Mouse (Mus musculus) midbrain, postnatal 0 days (tissue): ENCODE data around the gene Gm6034. TPM values are rescaled to one million over a fixed set of nuclear protein-coding genes. Genes with fewer than 3 reads are reported as not detected.
"Not testable (repeated sequence)": the region's sequence is repeated elsewhere in the genome, so short reads cannot be mapped to it uniquely, and the experiment has no call there.

Experiments used
- ATAC-seq: fragments of 200-750 bp; cut with Nextera tagmentation; 2 replicates; pipeline ENCODE4 v1.8.0; 2017; ENCODE audit warnings: moderate number of reproducible peaks, mild to moderate bottlenecking, moderate TSS enrichment, moderate library complexity; ENCODE audit not compliant: low FRiP score
- DNase-seq: peaks from one replicate; pipeline ENCODE4 v3.0.0-alpha.2; 2015; ENCODE audit warnings: low spot score
- H3K27ac ChIP-seq: fragments of 300-500 bp; sonication (generic); 2 replicates; pipeline ENCODE4 v1.5.1; 2014; ENCODE audit warnings: low read depth, mild to moderate bottlenecking, low read length, mixed read lengths
- H3K27me3 ChIP-seq: fragments of 300-500 bp; sonication (generic); 2 replicates; pipeline ENCODE4 v1.6.1; 2014; ENCODE audit warnings: low read length, control low read depth, mixed read lengths; ENCODE audit not compliant: insufficient read depth
- H3K36me3 ChIP-seq: fragments of 300-500 bp; sonication (generic); 2 replicates; pipeline ENCODE4 v1.6.1; 2014; ENCODE audit warnings: low read length, control low read depth, mixed read lengths; ENCODE audit not compliant: insufficient read depth
- H3K4me1 ChIP-seq: fragments of 300-500 bp; sonication (generic); 2 replicates; pipeline ENCODE4 v1.6.1; 2014; ENCODE audit warnings: mild to moderate bottlenecking, control low read depth, antibody characterized with exemption, low read length, mixed read lengths; ENCODE audit not compliant: insufficient read depth
- H3K4me2 ChIP-seq: fragments of 300-500 bp; sonication (generic); 2 replicates; pipeline ENCODE4 v1.6.1; 2014; ENCODE audit warnings: low read depth, mild to moderate bottlenecking, low read length, mixed read lengths; ENCODE audit not compliant: poor library complexity, severe bottlenecking
- H3K4me3 ChIP-seq: fragments of 300-500 bp; sonication (generic); 2 replicates; pipeline ENCODE4 v1.5.1; 2014; ENCODE audit warnings: low read depth, mild to moderate bottlenecking, low read length, moderate library complexity
- H3K9ac ChIP-seq: fragments of 300-500 bp; sonication (generic); replicated peaks from 2 replicates; pipeline ENCODE4 v1.6.1; 2014; ENCODE audit warnings: mild to moderate bottlenecking, low read length, moderate library complexity, mixed read lengths; ENCODE audit not compliant: poor library complexity, severe bottlenecking
- H3K9me3 ChIP-seq: fragments of 300-500 bp; sonication (generic); 2 replicates; pipeline ENCODE4 v1.6.1; 2016; ENCODE audit warnings: low read length, control low read depth
- CTCF ChIP-seq: IDR thresholded peaks from 2 replicates; pipeline ENCODE4 v1.5.1; 2016; ENCODE audit warnings: antibody characterized with exemption, mild to moderate bottlenecking
- WGBS: fragments of 180-500 bp; shearing (Covaris S2); extraction: QIAGEN DNeasy Blood & Tissue Kit; methylation state at CpG from one replicate; pipeline ENCODE4 v1.1.7; 2014; 5-methylcytosine and 5-hydroxymethylcytosine counted together
- polyA plus RNA-seq: library from polyadenylated mRNA; unstranded; fragments of >200 nt; fragmentation: Nextera tagmentation; extraction: Ambion mirVana; gene quantifications from 2 replicates; pipeline ENCODE4 v1.2.1, GENCODE M21; 2015
- total RNA-seq: library from RNA; depleted of rRNA; stranded (reverse); fragments of >200 nt; gene quantifications from 2 replicates; pipeline ENCODE4 v1.2.3, GENCODE M21; 2014

The Gm6034 gene
- total and polyA plus RNA-seq, 2 experiments from 2014 or later = 0.16 TPM; not detected in 1

GRCm38 (mm10) chr17:36043286-36043685 lies 525 bp downstream of the Gm6034 start:
- Histone ChIP-seq H3K4me1 (no peaks in the 10 kb centered on the region), H3K9me3 (no peaks in the 10 kb centered on the region)
- no peak for ATAC-seq

GRCm38 (mm10) chr17:36057927-36058326 lies 15.2 kb downstream of the Gm6034 start:
- 91% methylated on average over 24 of the region's 25 CpGs for WGBS
- not testable (repeated sequence) for H3K27ac ChIP-seq, H3K36me3 ChIP-seq, H3K9me3 ChIP-seq, DNase-seq, ATAC-seq, H3K27me3 ChIP-seq, H3K9ac ChIP-seq, H3K4me2 ChIP-seq, H3K4me1 ChIP-seq, H3K4me3 ChIP-seq

More at GRCm38 (mm10) chr17:36043286-36043685, 525 bp downstream of the Gm6034 start:
- Histone ChIP-seq H3K27me3 (no peaks in the 10 kb centered on the region), H3K9ac (no peak overlapping the region), H3K36me3 (no peaks in the 10 kb centered on the region), H3K27ac (no peak overlapping the region), H3K4me3 (peak overlapping the region; percentile 33; the same call in 1 of the 2 replicates), H3K4me2 (peak overlapping the region; percentile 51)
- TF ChIP-seq CTCF = no peak
- DNase-seq = no peak
- 89% methylated on average over 3 of the region's 3 CpGs for WGBS

DNA sequence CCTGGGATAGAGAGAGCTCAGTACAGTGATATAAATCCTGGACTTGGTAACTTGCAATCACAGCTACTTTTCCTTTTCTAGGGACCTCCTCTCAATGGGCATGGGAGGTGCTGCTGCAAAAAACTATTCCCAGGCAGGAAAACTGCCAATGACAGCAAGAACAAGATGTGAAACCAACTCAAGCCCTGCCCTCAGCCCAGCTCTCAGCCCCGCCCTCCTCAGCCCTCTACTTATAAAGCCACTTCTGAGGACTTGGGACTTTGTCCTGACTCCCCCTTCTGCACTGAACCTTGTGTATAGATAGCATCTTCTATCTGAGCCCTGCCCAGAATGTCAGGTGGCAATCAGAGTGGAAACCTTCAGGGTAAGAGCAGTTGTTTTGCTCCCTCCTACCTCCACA lies 15.6 kb downstream of the Gm6034 start, which contains the start of gene Gm11127:
Gm11127 (minus strand) TSS at position 10 of the 400 bp plus-strand sequence.
- H3K4me1 ChIP-seq, H3K27me3 ChIP-seq, H3K27ac ChIP-seq, H3K4me2 ChIP-seq, ATAC-seq, H3K9me3 ChIP-seq, DNase-seq, H3K36me3 ChIP-seq, H3K4me3 ChIP-seq, H3K9ac ChIP-seq: not testable (repeated sequence)
- WGBS = 73% methylated on average over 1 of the region's 1 CpGs

- Histone ChIP-seq H3K9ac (no peak overlapping the region), H3K4me1 (no peaks in the 10 kb centered on the region), H3K27ac (no peak overlapping the region), H3K27me3 (no peaks in the 10 kb centered on the region), H3K36me3 (no peaks in the 10 kb centered on the region), H3K4me3 (no peak overlapping the region), H3K4me2 (no peak overlapping the region), H3K9me3 (no peaks in the 10 kb centered on the region)
- TF ChIP-seq CTCF = peak; percentile 74
- no peak for ATAC-seq
- peak; percentile 89 for DNase-seq
- WGBS = 31% methylated on average over 2 of the region's 2 CpGs
Observed at GRCm38 (mm10) chr17:36060829-36061228, 18.1 kb downstream of the Gm6034 start.

- not testable (repeated sequence) for H3K4me1 ChIP-seq, H3K36me3 ChIP-seq, H3K4me2 ChIP-seq, H3K9ac ChIP-seq, H3K27me3 ChIP-seq, H3K9me3 ChIP-seq, H3K4me3 ChIP-seq, ATAC-seq, DNase-seq, H3K27ac ChIP-seq
Observed at GRCm38 (mm10) chr17:36081901-36082300, 39.1 kb downstream of the Gm6034 start.

DNA sequence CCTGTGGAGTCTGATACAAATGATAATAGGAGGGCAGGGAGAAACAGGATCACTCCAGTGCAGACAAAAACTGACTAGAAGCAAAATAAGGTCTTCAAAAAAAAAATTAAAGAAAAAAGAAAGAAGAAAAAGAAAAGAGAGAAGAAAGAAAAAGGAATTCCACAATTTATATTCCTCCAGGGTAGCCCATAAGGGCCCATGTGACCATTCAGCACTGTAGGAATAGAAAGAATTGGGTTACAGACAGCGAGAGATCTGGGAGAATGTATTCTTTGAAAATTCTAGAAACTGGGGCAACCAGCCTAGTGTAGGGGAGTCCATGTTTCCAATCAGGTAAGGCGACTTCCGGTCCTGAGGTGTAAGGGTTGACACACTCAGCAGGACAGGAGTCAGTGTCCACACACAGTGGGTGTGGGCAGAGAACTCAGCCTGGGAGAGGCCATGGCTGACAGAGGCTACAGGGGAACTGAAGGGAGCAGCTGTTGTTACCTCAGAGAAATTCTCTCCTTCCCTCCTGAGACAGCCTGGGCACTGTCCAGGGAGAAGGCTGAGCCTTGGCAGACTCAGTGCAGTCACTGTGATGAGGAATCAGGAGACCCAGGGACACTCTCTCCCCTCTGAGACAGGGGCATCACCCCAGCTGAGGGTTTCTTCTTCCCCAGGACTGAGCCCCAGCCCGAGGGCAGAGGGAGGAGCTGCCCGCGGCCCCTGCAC lies 39.9 kb downstream of the Gm6034 start:
- ATAC-seq = peak; percentile 33
- not testable (repeated sequence) for H3K9ac ChIP-seq
- WGBS = 52% methylated on average over 3 of the region's 6 CpGs

More for the DNA sequence above, 39.9 kb downstream of the Gm6034 start:
- not testable (repeated sequence) for H3K27me3 ChIP-seq, H3K27ac ChIP-seq, H3K36me3 ChIP-seq, H3K4me1 ChIP-seq, DNase-seq, H3K9me3 ChIP-seq
- peak overlapping the region; percentile 50 for H3K4me3 ChIP-seq
- peak overlapping the region; percentile 90; the same call in 1 of the 2 replicates for H3K4me2 ChIP-seq
